Mouse (Mus musculus): ENCODE results near the gene Kif1a.
A peak's percentile ranks its signal among the peaks of the same experiment; 100 is the strongest.

Gene Kif1a

DNA sequence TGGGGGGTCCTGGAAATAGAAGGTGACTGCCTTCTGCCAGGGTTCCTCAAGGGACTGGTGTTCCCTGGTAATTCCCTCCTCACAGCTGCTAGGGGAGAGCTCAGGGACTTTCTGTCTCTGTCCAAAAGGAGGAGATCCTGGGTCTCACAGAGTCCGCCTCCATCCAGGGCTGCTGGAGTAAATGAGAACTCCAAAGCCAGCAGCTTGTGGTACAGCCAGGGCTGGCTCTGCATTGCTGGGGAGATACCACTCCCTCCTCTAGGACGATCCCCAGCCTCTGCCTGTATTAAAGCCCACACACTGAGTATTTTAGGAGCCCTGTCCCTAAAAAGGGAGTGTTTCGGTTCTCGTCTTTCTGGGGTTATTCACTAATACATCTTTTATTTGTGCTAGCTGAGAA, 81.1 kb downstream of the Kif1a start:
- no peak for DNase-seq (ENCODE audit: low read depth, low spot score)

DNA sequence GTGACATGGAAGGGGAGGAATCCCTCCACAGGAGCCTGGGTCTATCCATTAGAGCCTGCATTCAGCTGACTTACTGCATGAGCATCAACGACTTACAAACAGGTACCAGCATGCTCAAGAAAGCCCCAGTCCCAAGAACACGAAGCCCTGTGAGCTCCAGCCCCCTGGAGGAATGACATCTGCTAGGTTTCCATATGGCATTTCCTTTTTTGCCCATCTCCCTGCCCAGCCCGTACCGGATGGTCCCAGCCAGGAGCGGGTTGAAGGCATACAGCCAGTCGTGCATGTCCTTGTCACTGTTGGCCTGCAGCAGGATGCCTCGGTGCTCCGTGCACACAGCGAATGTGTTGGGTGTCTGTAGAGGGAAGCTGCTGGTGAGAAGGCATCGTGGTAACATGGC, 83.0 kb downstream of the Kif1a start:
- no peak for DNase-seq (ENCODE audit: low read depth, low spot score)

DNA sequence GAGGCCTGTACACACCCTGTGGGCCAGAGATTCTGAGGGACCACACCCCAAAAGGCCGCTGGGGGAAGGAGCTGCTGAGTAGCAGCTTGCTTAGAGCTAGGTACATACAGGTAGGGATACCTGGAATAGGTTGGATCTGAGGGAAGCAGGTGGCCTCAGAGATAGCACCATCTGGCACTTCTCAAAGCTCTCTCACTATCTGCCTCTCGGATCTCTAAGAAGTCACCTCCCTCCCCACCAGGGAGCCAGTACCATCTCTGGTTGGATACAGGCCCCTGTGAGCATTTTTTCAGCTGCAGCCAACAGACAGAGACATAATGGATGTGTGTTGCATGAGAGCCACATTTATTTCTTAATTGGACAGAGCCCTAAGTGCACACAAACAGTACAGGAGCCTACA, 86.6 kb downstream of the Kif1a start:
- no peak for DNase-seq (ENCODE audit: low read depth, low spot score)

- peak; percentile 73 for DNase-seq (ENCODE audit: low read depth, low spot score)
Observed at GRCm38 (mm10) chr1:93014460-93014859, 87.3 kb downstream of the Kif1a start.

DNA sequence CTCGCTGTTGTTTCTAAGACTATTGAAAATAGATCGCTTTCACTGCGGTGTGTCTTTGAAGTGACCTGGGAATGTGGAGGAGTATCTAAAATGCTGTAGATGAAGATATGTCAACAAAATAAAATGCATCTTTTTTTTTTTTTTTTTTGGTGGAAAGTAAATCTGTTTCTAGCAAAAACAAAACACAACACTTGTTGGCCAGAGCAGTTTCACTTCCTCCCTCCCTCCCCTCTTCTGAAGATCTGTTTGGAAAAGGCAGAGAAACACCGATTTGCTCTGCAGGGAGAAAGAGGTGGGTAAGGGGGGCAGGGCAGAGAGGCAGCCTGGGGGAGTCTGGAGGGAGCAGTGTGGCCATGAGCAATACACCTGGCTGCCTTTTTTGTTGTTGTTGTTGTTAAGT, 88.4 kb downstream of the Kif1a start:
- DNase-seq (ENCODE audit: low read depth, low spot score): no peak

GRCm38 (mm10) chr1:93012103-93012585, 89.6 kb downstream of the Kif1a start:
- DNase-seq (ENCODE audit: low read depth, low spot score): no peak

DNA sequence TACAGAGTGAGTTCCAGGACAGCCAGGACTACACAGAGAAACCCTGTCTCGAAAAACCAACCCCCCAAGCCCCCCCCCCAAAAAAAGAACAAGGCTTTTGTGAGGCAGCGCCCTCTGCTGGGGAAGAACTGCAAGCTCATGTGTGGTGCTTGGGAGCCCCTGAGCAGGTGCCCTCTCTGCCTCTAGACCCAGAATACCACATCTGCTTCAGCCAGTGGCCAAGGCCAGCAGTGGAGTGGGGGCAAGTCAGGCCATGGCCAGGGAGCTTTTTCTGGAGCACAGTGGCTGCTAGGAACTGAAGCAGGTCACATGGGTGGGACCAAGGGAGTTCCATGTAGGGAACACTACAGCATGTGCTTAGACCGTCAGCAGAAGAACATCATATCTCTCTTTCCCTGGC, 91.0 kb downstream of the Kif1a start:
- peak; percentile 18 for DNase-seq (ENCODE audit: low read depth, low spot score)

DNA sequence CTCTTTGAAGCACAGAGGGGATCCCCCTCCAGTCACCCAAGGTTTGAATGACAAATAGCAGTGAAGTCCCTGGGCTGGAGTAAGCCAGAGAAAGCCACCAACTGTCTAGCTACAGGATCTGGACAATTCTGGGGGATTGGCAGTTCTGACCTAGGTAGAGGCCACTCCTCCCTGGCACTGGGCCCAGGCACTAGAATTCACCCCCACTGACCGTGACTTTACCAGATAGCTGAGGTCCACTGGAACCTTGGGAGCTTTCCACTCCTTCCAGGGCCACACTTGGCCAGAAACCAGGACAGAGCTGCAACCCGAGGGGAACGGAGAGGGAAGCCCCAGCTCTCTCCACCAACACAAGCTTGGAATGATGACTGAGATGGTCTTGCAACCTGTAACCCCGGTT, 92.6 kb downstream of the Kif1a start:
- DNase-seq (ENCODE audit: low read depth, low spot score): no peak

- no peak for DNase-seq (ENCODE audit: low read depth, low spot score)
Observed at GRCm38 (mm10) chr1:93006061-93006460, 95.7 kb downstream of the Kif1a start, which contains the start of gene Aqp12. Gene Aqp12 (plus strand): TSS chr1:93006334.

- DNase-seq (ENCODE audit: low read depth, low spot score): no peak
Observed at GRCm38 (mm10) chr1:92992880-92993279, 108.9 kb downstream of the Kif1a start.

GRCm38 (mm10) chr1:92992214-92992855, 109.4 kb downstream of the Kif1a start:
- DNase-seq (ENCODE audit: low read depth, low spot score): no peak

GRCm38 (mm10) chr1:92989891-92990290, 111.9 kb downstream of the Kif1a start:
- no peak for DNase-seq (ENCODE audit: low read depth, low spot score)

- no peak for DNase-seq (ENCODE audit: low read depth, low spot score)
Observed at GRCm38 (mm10) chr1:92988894-92989293, 112.9 kb downstream of the Kif1a start.

DNA sequence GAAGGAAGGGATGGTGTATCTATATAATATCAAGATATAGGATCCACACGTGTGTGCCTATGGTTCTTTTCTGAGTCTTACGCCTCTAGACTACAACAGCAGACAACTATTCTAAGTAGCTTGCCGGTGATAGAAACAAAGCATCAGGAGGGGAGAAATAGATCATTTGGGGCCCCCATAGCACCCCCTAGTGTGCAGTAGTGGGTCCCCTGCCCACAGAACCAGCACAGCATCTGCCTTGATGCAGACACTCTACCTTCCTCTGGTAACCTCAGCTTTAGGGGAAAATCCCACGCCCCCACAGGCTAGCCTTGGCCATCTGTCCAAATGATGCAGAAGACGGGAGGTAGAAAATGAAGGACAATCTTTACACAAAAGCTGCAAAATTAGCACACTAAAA, 116.8 kb downstream of the Kif1a start:
- no peak for DNase-seq (ENCODE audit: low read depth, low spot score)

DNA sequence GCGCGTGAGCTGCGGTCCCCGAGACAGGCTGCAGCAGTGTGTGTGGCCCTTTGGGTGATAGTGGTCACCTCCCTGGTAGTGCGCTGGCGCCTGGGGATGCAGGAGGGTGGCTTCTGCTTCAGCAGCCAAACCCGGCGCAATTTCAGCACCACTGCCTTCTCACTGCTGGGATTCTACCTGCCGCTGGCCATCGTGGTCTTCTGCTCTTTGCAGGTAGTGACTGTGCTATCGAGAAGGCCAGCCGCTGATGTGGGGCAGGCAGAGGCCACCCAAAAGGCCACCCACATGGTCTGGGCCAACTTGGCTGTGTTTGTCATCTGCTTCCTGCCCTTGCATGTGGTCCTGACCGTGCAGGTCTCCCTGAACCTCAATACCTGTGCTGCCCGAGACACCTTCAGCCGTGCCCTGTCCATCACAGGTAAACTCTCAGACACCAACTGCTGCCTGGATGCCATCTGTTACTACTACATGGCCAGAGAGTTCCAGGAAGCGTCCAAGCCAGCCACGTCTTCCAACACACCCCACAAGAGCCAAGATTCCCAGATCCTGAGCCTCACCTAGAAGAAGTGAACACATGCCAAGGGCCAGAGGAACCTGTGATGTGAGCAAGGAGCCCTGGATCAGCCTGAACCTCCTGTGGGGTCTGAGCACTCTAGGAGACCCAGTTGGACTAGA, 118.7 kb downstream of the Kif1a start:
- no peak for DNase-seq (ENCODE audit: low read depth, low spot score)

GRCm38 (mm10) chr1:92981056-92981845, 120.5 kb downstream of the Kif1a start:
- DNase-seq (ENCODE audit: low read depth, low spot score): no peak

GRCm38 (mm10) chr1:92979073-92979602, 122.6 kb downstream of the Kif1a start:
- no peak for DNase-seq (ENCODE audit: low read depth, low spot score)

DNA sequence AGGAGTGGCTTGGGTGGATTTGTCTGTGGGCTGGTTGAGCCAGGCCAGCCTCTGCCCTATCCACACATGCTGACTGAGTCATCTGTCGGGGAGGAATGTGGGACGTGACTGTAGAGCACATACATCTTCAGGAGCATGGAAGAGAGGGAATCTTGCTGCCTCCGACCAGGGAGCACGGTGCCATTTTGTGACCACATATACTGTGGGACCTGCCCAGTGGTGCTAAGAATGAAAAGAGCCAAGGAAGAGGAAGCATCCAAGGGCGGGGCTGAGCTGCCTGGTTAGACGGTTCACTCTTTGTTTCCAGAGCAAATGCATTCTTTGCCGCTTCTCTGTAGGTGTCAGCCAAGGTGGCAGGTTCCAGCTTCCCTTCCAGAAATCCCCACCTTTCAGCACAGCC, 123.1 kb downstream of the Kif1a start:
- DNase-seq (ENCODE audit: low read depth, low spot score): peak; percentile 68

GRCm38 (mm10) chr1:92976141-92976566, 125.6 kb downstream of the Kif1a start:
- DNase-seq (ENCODE audit: low read depth, low spot score): no peak

DNA sequence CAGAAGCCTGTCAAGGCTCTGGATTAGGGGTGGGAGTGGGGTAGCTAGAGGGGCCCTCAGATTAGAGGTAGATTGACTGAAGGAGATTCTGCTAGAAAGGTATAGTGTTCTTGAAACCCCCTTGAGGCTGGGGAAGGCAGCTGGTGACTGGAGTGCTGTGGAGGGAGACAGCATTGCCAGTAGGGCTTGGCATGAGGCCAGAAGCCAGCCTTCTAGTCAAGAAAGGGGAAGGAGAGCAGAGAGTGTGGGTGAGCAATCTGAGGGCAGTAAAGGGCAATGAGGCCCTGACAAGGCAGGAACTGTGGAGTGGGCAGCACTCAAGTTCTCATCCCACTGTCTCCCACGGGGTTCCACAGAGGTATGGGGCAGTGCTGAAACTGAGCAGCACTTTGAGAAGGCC, 128.9 kb downstream of the Kif1a start:
- DNase-seq (ENCODE audit: low read depth, low spot score): peak; percentile 81

DNA sequence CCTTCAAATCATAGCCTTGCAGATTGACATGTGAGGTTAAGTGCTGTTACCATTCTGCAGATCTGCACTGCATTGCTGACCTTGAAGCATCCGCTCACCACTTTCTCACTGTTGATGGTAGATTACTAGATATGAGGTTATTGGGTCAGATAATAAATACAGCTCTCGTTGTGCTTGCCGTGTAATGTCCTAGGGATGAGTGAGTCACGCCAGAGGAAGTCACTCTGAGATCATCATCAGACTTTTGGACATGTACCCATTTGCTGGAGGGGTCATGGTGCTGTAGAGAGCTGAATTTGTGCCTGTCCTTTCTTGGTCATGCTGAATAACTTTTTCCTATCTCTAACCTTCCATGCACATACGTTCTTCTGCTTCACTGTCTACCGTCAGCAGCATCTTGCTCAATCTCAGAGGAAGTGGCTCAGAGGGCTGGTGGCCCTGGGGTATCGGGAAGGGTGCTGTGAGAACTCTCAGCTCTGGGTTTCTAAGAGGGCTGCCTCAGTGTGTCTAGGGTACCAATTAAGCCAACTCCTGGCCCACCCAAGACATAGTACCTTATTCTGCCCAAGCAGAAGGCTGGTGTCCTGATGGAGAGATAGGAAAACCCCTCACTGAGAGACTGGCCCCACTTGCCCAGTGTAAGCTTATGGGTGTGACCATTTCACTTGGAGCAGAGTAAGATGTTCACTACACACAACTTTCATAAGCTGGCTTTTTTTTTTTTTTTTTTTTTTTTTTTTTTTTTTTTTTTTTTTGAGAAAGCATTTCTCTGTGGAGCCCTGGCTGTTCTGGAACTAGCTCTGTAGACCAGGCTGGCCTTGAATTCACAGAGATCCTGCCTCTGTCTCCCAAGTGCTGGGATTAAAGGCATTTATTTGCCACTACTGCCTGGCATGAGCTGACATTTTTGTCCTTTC, 129.6 kb downstream of the Kif1a start:
- peak; percentile 79 for DNase-seq (ENCODE audit: low read depth, low spot score)

All from 3T3-L1 (cell line).